Mouse (Mus musculus): Measurements from ENCODE around the gene D1Ertd622e.

DNA sequence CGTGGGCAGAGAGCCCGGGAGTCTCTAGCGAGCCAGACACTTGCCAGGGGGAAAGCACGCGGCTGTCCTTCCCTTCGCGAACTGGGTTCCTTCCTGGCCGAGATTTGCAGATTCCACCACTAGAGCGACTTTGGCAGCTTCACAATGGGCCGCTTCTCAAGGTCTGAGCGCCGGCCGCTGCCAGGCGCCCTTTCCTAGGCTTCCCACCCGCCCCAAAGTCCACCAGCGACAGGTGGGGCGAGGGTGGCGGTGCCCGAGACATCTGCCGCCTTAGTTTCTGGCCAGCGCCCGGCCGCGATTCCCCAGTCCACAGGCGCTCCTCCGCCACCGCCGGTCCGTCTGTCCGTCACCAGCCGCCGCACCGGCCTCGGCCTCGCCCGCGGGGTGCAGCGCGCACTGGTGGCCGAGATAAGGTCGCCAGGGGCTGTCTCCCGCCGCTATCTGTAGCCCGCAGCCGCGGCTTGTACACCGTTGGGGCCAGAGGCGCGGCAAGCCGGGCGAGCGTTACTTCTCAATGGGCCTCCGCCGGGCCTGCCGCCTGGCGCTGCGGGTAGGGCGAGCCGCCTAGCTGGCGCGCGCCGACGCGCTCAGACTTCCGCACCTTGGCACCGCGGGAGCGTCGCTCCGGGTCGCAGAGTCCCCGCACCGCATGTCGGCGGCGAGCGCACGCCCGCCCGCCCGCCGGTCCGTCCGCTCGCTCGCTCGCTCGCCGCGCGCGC, 1.0 kb downstream of the D1Ertd622e start:
- peak in 2 of 3 experiments; percentile 71 to 82 for TF ChIP-seq MYOD1 (IDR thresholded peaks at IDR 0.05; ENCODE audit: control insufficient read depth in 1 of 3, insufficient read length in 2 of 3, low read depth in 2 of 3)
- no peak for TF ChIP-seq MAX (IDR thresholded peaks at IDR 0.05; ENCODE audit: low read depth)
- TF ChIP-seq E2F4 (IDR thresholded peaks at IDR 0.05; ENCODE audit: insufficient read depth), result no peak
- TF ChIP-seq POLR2A (IDR thresholded peaks at IDR 0.05; ENCODE audit: insufficient read length, low read depth), result peak; percentile 13
- no peak for TF ChIP-seq USF1 (IDR thresholded peaks at IDR 0.05; ENCODE audit: low read depth)
- no peak for TF ChIP-seq TCF12 (IDR thresholded peaks at IDR 0.05; ENCODE audit: insufficient read depth, poor library complexity, severe bottlenecking)
- TF ChIP-seq MYOG (IDR thresholded peaks at IDR 0.05; ENCODE audit: control insufficient read depth in 1 of 3, insufficient read depth in 1 of 3, insufficient read length in 2 of 3, low read depth in 2 of 3), result peak in 2 of 3 experiments; percentile 54 to 81
- no peak for TF ChIP-seq POLR2AphosphoS2 (IDR thresholded peaks at IDR 0.05; ENCODE audit: insufficient read length, low read depth)
